Mouse (Mus musculus): ENCODE results near the gene Psenen. TPM values are rescaled to one million over a fixed set of nuclear protein-coding genes. Genes with fewer than 3 reads are reported as not detected.

Psenen gene
- 168 and 223 TPM in 2 replicates for polyA plus RNA-seq (2012; rRNA removed)

- Histone ChIP-seq H3K36me3 (ENCODE audit: control insufficient read depth, insufficient read depth, low read length) (no peaks in the 10 kb centered on the region), H3K4me1 (ENCODE audit: control insufficient read depth, insufficient read depth, low read length) (peaks cover 3% of the 10 kb centered on the region; the same call in 1 of the 2 replicates), H3K27me3 (replicated peaks; ENCODE audit: control insufficient read depth, insufficient read depth, low read length) (no peaks in the 10 kb centered on the region), H3K4me3 (ENCODE audit: insufficient read depth, low read depth, low read length) (peak within 1 kb of the TSS; percentile 71), H3K27ac (ENCODE audit: insufficient read depth, low read depth, low read length) (peak within 1 kb of the TSS; percentile 91)
- peak; percentile 99 for DNase-seq
- no peak for TF ChIP-seq CTCF (conservative IDR thresholded peaks at IDR 0.05; ENCODE audit: insufficient read depth, insufficient read length, low read depth, low read length)
- TF ChIP-seq POLR2A (IDR thresholded peaks at IDR 0.05; ENCODE audit: low read depth, low read length), result no peak
- WGBS, result under 1% methylated on average over 45 of the region's 45 CpGs
These were observed at the start of gene Psenen, which contains the start of the genes U2af1l4 and Gm49396 for GRCm38 (mm10) chr7:30563117-30563905. Gene Psenen (minus strand): TSS chr7:30563627. Gene U2af1l4 (plus strand): TSS chr7:30563301. Gene Gm49396 (plus strand): TSS chr7:30563344.

GRCm38 (mm10) chr7:30612654-30613402, 49.4 kb upstream of the Psenen start, which contains the start of gene Upk1a:
Gene Upk1a (minus strand): TSS chr7:30612847.
- 25% methylated on average over 8 of the region's 8 CpGs for WGBS
- no peaks in the 10 kb centered on the region; the same call in 1 of the 2 replicates for H3K36me3 ChIP-seq (ENCODE audit: control insufficient read depth, insufficient read depth, low read length)
- no peaks in the 10 kb centered on the region; the same call in 1 of the 2 replicates for H3K4me1 ChIP-seq (ENCODE audit: control insufficient read depth, insufficient read depth, low read length)
- no peak within 1 kb of the TSS for H3K4me3 ChIP-seq (ENCODE audit: insufficient read depth, low read depth, low read length)
- H3K27ac ChIP-seq (ENCODE audit: insufficient read depth, low read depth, low read length), result no peak within 1 kb of the TSS
- no peaks in the 10 kb centered on the region for H3K27me3 ChIP-seq (replicated peaks; ENCODE audit: control insufficient read depth, insufficient read depth, low read length)
- DNase-seq, result no peak
- no peak for TF ChIP-seq POLR2A (IDR thresholded peaks at IDR 0.05; ENCODE audit: low read depth, low read length)
- TF ChIP-seq CTCF (conservative IDR thresholded peaks at IDR 0.05; ENCODE audit: insufficient read depth, insufficient read length, low read depth, low read length), result no peak

GRCm38 (mm10) chr7:30610043-30610442, 46.6 kb upstream of the Psenen start:
- H3K4me1 ChIP-seq (ENCODE audit: control insufficient read depth, insufficient read depth, low read length), result no peaks in the 10 kb centered on the region; the same call in 1 of the 2 replicates
- H3K27me3 ChIP-seq (replicated peaks; ENCODE audit: control insufficient read depth, insufficient read depth, low read length), result no peaks in the 10 kb centered on the region
- WGBS, result 53% methylated on average over 7 of the region's 7 CpGs
- H3K36me3 ChIP-seq (ENCODE audit: control insufficient read depth, insufficient read depth, low read length), result no peaks in the 10 kb centered on the region
- H3K4me3 ChIP-seq (ENCODE audit: insufficient read depth, low read depth, low read length), result no peak overlapping the region
- TF ChIP-seq POLR2A (IDR thresholded peaks at IDR 0.05; ENCODE audit: low read depth, low read length), result no peak
- no peak for TF ChIP-seq CTCF (conservative IDR thresholded peaks at IDR 0.05; ENCODE audit: insufficient read depth, insufficient read length, low read depth, low read length)
- DNase-seq, result no peak
- no peak overlapping the region for H3K27ac ChIP-seq (ENCODE audit: insufficient read depth, low read depth, low read length)

- H3K27me3 ChIP-seq (replicated peaks; ENCODE audit: control insufficient read depth, insufficient read depth, low read length), result no peaks in the 10 kb centered on the region
- no peak overlapping the region for H3K27ac ChIP-seq (ENCODE audit: insufficient read depth, low read depth, low read length)
- DNase-seq, result no peak
- H3K4me1 ChIP-seq (ENCODE audit: control insufficient read depth, insufficient read depth, low read length), result peaks cover 1% of the 10 kb centered on the region
- no peaks in the 10 kb centered on the region for H3K36me3 ChIP-seq (ENCODE audit: control insufficient read depth, insufficient read depth, low read length)
- TF ChIP-seq CTCF (conservative IDR thresholded peaks at IDR 0.05; ENCODE audit: insufficient read depth, insufficient read length, low read depth, low read length) (no peak), POLR2A (IDR thresholded peaks at IDR 0.05; ENCODE audit: low read depth, low read length) (no peak)
- 52% methylated on average over 16 of the region's 16 CpGs for WGBS
- no peak overlapping the region for H3K4me3 ChIP-seq (ENCODE audit: insufficient read depth, low read depth, low read length)
These were observed 45.0 kb upstream of the Psenen start for GRCm38 (mm10) chr7:30608476-30608875.

- Histone ChIP-seq H3K27ac (ENCODE audit: insufficient read depth, low read depth, low read length) (no peak overlapping the region), H3K4me3 (ENCODE audit: insufficient read depth, low read depth, low read length) (no peak overlapping the region), H3K27me3 (replicated peaks; ENCODE audit: control insufficient read depth, insufficient read depth, low read length) (no peaks in the 10 kb centered on the region), H3K36me3 (ENCODE audit: control insufficient read depth, insufficient read depth, low read length) (no peaks in the 10 kb centered on the region), H3K4me1 (ENCODE audit: control insufficient read depth, insufficient read depth, low read length) (peaks cover 8% of the 10 kb centered on the region)
- DNase-seq, result peak; percentile 61
- whole genome bisulfite sequencing, result 29% methylated on average over 8 of the region's 8 CpGs
- TF ChIP-seq CTCF (conservative IDR thresholded peaks at IDR 0.05; ENCODE audit: insufficient read depth, insufficient read length, low read depth, low read length) (peak; percentile 76), POLR2A (IDR thresholded peaks at IDR 0.05; ENCODE audit: low read depth, low read length) (no peak)
These were observed 44.4 kb upstream of the Psenen start for GRCm38 (mm10) chr7:30607706-30608309.

GRCm38 (mm10) chr7:30604944-30605343, 41.5 kb upstream of the Psenen start:
- 87% methylated on average over 8 of the region's 8 CpGs for WGBS
- DNase-seq, result no peak
- H3K4me3 ChIP-seq (ENCODE audit: insufficient read depth, low read depth, low read length), result no peak overlapping the region
- no peaks in the 10 kb centered on the region for H3K36me3 ChIP-seq (ENCODE audit: control insufficient read depth, insufficient read depth, low read length)
- H3K27me3 ChIP-seq (replicated peaks; ENCODE audit: control insufficient read depth, insufficient read depth, low read length), result no peaks in the 10 kb centered on the region
- no peak overlapping the region for H3K27ac ChIP-seq (ENCODE audit: insufficient read depth, low read depth, low read length)
- H3K4me1 ChIP-seq (ENCODE audit: control insufficient read depth, insufficient read depth, low read length), result peaks cover 8% of the 10 kb centered on the region
- no peak for TF ChIP-seq POLR2A (IDR thresholded peaks at IDR 0.05; ENCODE audit: low read depth, low read length)
- no peak for TF ChIP-seq CTCF (conservative IDR thresholded peaks at IDR 0.05; ENCODE audit: insufficient read depth, insufficient read length, low read depth, low read length)

Measured in kidney, adult 2 months (tissue).